Mouse (Mus musculus) kidney, adult 2 months (tissue): ENCODE measurements around the gene Ap4s1.

ENCODE experiments used
- CTCF ChIP-seq: fragments of 200-500 bp; conservative IDR thresholded peaks from 2 replicates; pipeline ENCODE4 v1.5.1; 2011; ENCODE audit warnings: low read depth, mild to moderate bottlenecking, control low read depth, low read length, moderate library complexity, mixed read lengths; ENCODE audit not compliant: insufficient read depth, insufficient read length
- POLR2A ChIP-seq: fragments of 200-500 bp; IDR thresholded peaks from one replicate; pipeline ENCODE4 v1.6.1; 2011; ENCODE audit warnings: low read depth, low read length, control low read depth

- no peak for TF ChIP-seq POLR2A
- no peak for TF ChIP-seq CTCF
Measured at GRCm38 (mm10) chr12:51712685-51713084, 21.9 kb downstream of the Ap4s1 start.
